Mouse (Mus musculus) G1E (cell line): Measurements from ENCODE around the gene Cldn12. TPM values are rescaled to one million over a fixed set of nuclear protein-coding genes. Genes with fewer than 3 reads are reported as not detected.
A peak's percentile ranks its signal among the peaks of the same experiment; 100 is the strongest.

ENCODE experiments used
- ATAC-seq: 2 replicates; pipeline ENCODE4 v1.8.0; 2016; ENCODE audit warnings: mild to moderate bottlenecking; ENCODE audit not compliant: insufficient number of reproducible peaks, poor library complexity, low FRiP score, severe bottlenecking; ENCODE audit errors: extremely low read depth
- DNase-seq: peaks from one replicate; pipeline ENCODE4 v3.0.0; 2012; ENCODE audit warnings: low spot score
- H3K27me3 ChIP-seq: 2 replicates; pipeline ENCODE4 v1.6.1; 2012; ENCODE audit warnings: mild to moderate bottlenecking, low read length, inconsistent platforms; ENCODE audit not compliant: insufficient read depth
- H3K36me3 ChIP-seq: replicated peaks from 2 replicates; pipeline ENCODE3; 2012; ENCODE audit warnings: mild to moderate bottlenecking, inconsistent platforms
- H3K4me1 ChIP-seq: 2 replicates; pipeline ENCODE4 v1.6.1; 2012; ENCODE audit warnings: low read depth, low read length, inconsistent platforms, mixed read lengths; ENCODE audit not compliant: insufficient read depth
- H3K4me3 ChIP-seq: 2 replicates; pipeline ENCODE4 v1.5.1; 2012; ENCODE audit warnings: low read depth, mild to moderate bottlenecking, inconsistent platforms, low read length, moderate library complexity, mixed read lengths
- H3K9me3 ChIP-seq: replicated peaks from 2 replicates; pipeline ENCODE4 v1.6.1; 2012; ENCODE audit warnings: inconsistent platforms
- CTCF ChIP-seq: IDR thresholded peaks from 2 replicates; pipeline ENCODE4 v1.5.1; 2012; ENCODE audit warnings: low read depth, low read length, inconsistent platforms, mixed read lengths
- GATA1 ChIP-seq: IDR thresholded peaks from 2 replicates; pipeline ENCODE4 v1.6.1; 2012; ENCODE audit warnings: borderline replicate concordance, low read length, inconsistent platforms, mixed read lengths
- GATA2 ChIP-seq: IDR thresholded peaks from 2 replicates; pipeline ENCODE4 v1.6.1; 2012; ENCODE audit warnings: low read depth, low read length, inconsistent platforms, borderline replicate concordance
- POLR2AphosphoS5 ChIP-seq: IDR thresholded peaks from 2 replicates; pipeline ENCODE4 v1.6.1; 2012; ENCODE audit warnings: low read depth, low read length, inconsistent platforms; ENCODE audit not compliant: insufficient replicate concordance
- TAL1 ChIP-seq: conservative IDR thresholded peaks from 2 replicates; pipeline ENCODE4 v1.6.1; 2012; ENCODE audit warnings: low read depth, low read length, inconsistent platforms, mixed read lengths
- polyA plus RNA-seq: library from polyadenylated mRNA; stranded (reverse); fragments of >175 nt; gene quantifications from 2 replicates; pipeline ENCODE4 v1.2.3, GENCODE M21; 2012
- total RNA-seq, 2 experiments: library from RNA; stranded (forward) in 1 of 2; stranded (reverse) in 1 of 2; fragments of 200-1000 nt in 1 of 2; fragments of >200 nt in 1 of 2; fragmentation: Nextera tagmentation in 1 of 2; gene quantifications; 2 replicates each; pipeline ENCODE4 v1.2.3; 2014 to 2017

The Cldn12 gene
- total and polyA plus RNA-seq, 3 experiments: 14.7 to 19.4 (median 18.9) TPM

GRCm38 (mm10) chr5:5510989-5511388, 3.8 kb downstream of the Cldn12 start:
- TF ChIP-seq GATA1: no peak
- TF ChIP-seq TAL1: no peak
- TF ChIP-seq POLR2AphosphoS5: no peak
- TF ChIP-seq CTCF: no peak
- TF ChIP-seq GATA2: no peak
- H3K9me3 ChIP-seq: no peaks in the 10 kb centered on the region
- peaks cover 60% of the 10 kb centered on the region for H3K36me3 ChIP-seq
- DNase-seq: no peak
- H3K4me3 ChIP-seq: no peak overlapping the region
- ATAC-seq: no peak
- H3K27me3 ChIP-seq: no peaks in the 10 kb centered on the region
- H3K4me1 ChIP-seq: peaks cover 29% of the 10 kb centered on the region

- DNase-seq: no peak
- Histone ChIP-seq H3K9me3 (no peaks in the 10 kb centered on the region), H3K4me3 (no peak overlapping the region), H3K27me3 (no peaks in the 10 kb centered on the region), H3K4me1 (peaks cover 23% of the 10 kb centered on the region), H3K36me3 (peaks cover 64% of the 10 kb centered on the region)
- TF ChIP-seq TAL1: no peak
- no peak for TF ChIP-seq CTCF
- no peak for ATAC-seq
These were observed 4.4 kb downstream of the Cldn12 start for GRCm38 (mm10) chr5:5510304-5510887.

- no peak for TF ChIP-seq GATA1
- no peaks in the 10 kb centered on the region for H3K9me3 ChIP-seq
- peaks cover 22% of the 10 kb centered on the region for H3K4me1 ChIP-seq
- H3K36me3 ChIP-seq: peaks cover 79% of the 10 kb centered on the region
- ATAC-seq (no peak), DNase-seq (no peak)
- no peak overlapping the region for H3K4me3 ChIP-seq
- H3K27me3 ChIP-seq: no peaks in the 10 kb centered on the region
These were observed 6.5 kb downstream of the Cldn12 start for GRCm38 (mm10) chr5:5508231-5508630.

GRCm38 (mm10) chr5:5507701-5508225, 7.0 kb downstream of the Cldn12 start:
- ATAC-seq (peak; percentile 57; the same call in 1 of the 2 replicates), DNase-seq (no peak)
- peaks cover 17% of the 10 kb centered on the region for H3K4me1 ChIP-seq
- H3K9me3 ChIP-seq: no peaks in the 10 kb centered on the region
- TF ChIP-seq GATA2: no peak
- H3K36me3 ChIP-seq: peaks cover 79% of the 10 kb centered on the region
- H3K4me3 ChIP-seq: no peak overlapping the region
- no peaks in the 10 kb centered on the region for H3K27me3 ChIP-seq

GRCm38 (mm10) chr5:5504456-5504855, 10.3 kb downstream of the Cldn12 start:
- ATAC-seq: no peak
- H3K36me3 ChIP-seq: peaks cover 52% of the 10 kb centered on the region
- H3K4me3 ChIP-seq: no peak overlapping the region
- TF ChIP-seq GATA1 (no peak), TAL1 (no peak)
- peaks cover 14% of the 10 kb centered on the region for H3K4me1 ChIP-seq
- H3K27me3 ChIP-seq: no peaks in the 10 kb centered on the region
- no peaks in the 10 kb centered on the region for H3K9me3 ChIP-seq
- no peak for DNase-seq

- Histone ChIP-seq H3K4me3 (no peak overlapping the region), H3K9me3 (no peaks in the 10 kb centered on the region), H3K27me3 (no peaks in the 10 kb centered on the region), H3K36me3 (peaks cover 44% of the 10 kb centered on the region), H3K4me1 (peaks cover 9% of the 10 kb centered on the region)
- ATAC-seq: no peak
- no peak for DNase-seq
- TF ChIP-seq GATA2 (no peak), POLR2AphosphoS5 (no peak)
These were observed 11.4 kb downstream of the Cldn12 start for GRCm38 (mm10) chr5:5503381-5503780.

GRCm38 (mm10) chr5:5501583-5501982, 13.2 kb downstream of the Cldn12 start:
- Histone ChIP-seq H3K4me1 (peaks cover 4% of the 10 kb centered on the region), H3K9me3 (no peaks in the 10 kb centered on the region)

More at GRCm38 (mm10) chr5:5501583-5501982, 13.2 kb downstream of the Cldn12 start:
- Histone ChIP-seq H3K4me3 (no peak overlapping the region), H3K27me3 (no peaks in the 10 kb centered on the region), H3K36me3 (peaks cover 26% of the 10 kb centered on the region)
- TF ChIP-seq GATA1: no peak
- no peak for TF ChIP-seq CTCF
- no peak for TF ChIP-seq TAL1
- TF ChIP-seq POLR2AphosphoS5: no peak
- TF ChIP-seq GATA2: no peak
- ATAC-seq: no peak
- DNase-seq: no peak
